Mouse (Mus musculus): ENCODE results near the gene Pm20d2.

Pm20d2 gene

GRCm38 (mm10) chr4:33189735-33190036 lies at the start of gene Pm20d2:
Pm20d2 (minus strand) TSS chr4:33189737.
- no peak for DNase-seq (ENCODE audit: low spot score)

- no peak for DNase-seq (ENCODE audit: low spot score)
Observed at GRCm38 (mm10) chr4:33230881-33231280, 41.3 kb upstream of the Pm20d2 start.

DNA sequence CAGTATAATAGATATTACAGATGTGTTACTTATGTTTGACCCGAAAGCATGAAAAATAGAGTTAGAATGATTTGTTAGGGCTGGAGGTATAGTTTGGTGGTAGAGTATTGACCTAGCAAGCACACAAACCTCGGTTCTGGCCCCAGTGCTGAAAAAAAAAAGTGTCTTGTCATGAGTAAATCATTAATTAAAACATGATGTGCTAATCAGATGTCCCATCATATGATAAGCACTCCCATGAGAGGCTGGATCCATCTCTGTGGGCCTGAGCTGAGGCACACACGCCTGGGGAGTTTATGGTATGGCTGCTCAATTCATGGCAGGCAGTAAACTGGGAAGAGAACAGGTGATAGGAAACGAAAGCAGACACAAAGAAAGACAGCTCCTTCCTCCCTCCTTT lies 40.1 kb upstream of the Pm20d2 start:
- DNase-seq (ENCODE audit: low spot score), result no peak

DNA sequence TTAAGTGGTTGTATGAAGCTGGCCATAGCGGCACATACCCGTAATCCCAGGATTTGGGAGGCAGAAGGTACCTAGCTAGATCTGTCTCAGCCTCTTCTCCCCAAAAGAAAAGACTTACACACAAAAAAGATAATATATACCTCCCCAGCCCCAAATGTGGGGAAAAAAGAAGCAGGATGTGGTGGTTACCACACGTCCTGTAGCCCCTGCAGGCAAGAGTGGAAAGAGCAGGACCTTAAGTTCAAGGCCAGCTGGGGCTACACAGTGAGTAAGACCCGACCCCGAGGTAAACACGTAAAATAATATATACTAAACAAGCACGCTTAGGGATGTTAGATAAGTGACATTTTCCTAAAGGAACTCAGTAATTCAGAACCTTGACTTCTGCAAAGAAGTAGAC lies 37.6 kb upstream of the Pm20d2 start:
- no peak for DNase-seq (ENCODE audit: low spot score)

GRCm38 (mm10) chr4:33224003-33224675 lies 34.6 kb upstream of the Pm20d2 start:
- no peak for DNase-seq (ENCODE audit: low spot score)

DNA sequence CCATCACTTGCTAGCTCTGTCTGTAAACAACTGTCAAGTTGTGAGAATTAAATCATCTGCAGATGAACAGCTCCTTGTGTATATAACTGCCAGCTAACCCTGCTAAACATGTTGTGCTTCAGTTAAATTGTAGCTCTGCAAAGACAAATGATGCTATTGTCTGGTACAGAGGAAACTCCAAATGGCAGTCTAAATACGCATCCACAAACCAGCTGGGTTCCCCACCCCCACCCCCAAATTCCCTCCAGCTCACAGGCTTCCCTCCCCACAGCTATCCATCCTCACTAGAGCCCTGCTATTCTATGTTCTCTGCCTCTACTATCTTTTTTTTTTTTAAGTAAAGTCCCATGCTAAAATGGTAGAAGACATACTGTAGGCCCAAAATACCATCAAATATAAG lies 32.3 kb upstream of the Pm20d2 start:
- no peak for DNase-seq (ENCODE audit: low spot score)

DNA sequence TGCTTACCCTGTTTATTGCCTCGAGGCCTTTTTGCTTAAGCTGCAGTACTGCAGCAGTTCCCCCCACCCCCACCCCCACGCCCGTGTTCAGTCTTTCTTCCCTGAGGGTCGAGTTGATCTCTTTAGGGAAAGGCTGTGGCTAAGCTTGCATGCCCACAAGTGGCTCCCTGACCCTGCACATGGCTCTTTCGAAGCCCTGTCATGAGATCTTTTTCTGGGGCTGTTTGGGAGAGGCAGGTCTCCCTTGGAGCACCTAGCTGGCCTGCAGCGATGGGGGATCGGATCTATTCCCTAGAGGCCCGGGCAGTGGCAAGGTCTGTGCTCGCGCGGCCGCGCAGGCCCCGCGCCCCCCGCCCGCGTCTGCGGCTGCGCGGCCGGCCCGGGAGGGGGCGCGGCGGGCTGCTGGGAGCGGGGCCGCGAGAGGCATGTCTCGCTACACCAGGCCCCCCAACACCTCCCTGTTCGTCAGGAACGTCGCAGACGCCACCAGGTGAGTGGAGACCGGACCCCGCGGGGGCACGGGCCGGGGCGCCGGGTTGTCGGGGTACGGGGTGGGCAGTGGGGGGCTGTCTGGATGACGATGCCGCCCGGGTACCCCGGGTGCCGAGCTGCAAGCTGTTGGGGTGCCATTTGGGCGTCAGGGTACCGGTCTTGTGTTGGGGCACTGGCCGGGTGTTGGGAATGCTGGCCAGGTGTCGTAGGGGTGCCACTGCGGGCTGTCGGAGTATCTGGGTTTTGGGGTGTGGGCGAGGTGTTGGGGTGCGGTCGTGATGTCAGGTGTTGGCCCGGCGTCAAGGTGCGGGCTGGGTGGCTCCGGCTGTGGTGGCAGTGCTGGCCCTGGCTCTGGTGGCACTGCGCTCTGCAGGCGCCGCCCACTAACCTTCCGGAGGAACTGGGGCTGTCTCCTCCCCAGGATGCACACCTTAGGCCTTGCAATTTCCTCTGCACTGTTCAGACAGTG lies 19.6 kb upstream of the Pm20d2 start, which contains the start of gene Srsf12:
Srsf12 (plus strand) TSS at position 111 of the 961 bp plus-strand sequence.
- DNase-seq (ENCODE audit: low spot score), result peak; percentile 16

GRCm38 (mm10) chr4:33207551-33207950 lies 18.0 kb upstream of the Pm20d2 start:
- no peak for DNase-seq (ENCODE audit: low spot score)

DNA sequence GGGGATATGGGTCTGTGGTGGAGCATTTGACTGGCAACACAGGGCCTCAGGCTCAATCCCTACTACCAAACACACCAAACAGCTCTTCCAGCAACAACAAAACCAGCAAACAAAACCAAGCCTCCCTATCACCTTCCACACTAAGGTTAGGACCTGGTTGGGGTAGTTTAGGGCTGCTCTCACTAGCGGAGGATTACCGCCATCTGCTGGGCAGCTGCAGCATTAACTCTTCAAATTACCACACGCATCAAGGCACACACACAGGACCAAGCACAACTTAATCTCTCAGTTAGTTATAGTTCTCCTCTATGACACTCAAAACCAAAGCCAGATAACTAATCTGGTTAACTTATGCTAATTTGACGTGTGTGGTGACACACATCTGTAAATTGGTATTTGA lies 15.1 kb upstream of the Pm20d2 start:
- peak; percentile 45 for DNase-seq (ENCODE audit: low spot score)

DNA sequence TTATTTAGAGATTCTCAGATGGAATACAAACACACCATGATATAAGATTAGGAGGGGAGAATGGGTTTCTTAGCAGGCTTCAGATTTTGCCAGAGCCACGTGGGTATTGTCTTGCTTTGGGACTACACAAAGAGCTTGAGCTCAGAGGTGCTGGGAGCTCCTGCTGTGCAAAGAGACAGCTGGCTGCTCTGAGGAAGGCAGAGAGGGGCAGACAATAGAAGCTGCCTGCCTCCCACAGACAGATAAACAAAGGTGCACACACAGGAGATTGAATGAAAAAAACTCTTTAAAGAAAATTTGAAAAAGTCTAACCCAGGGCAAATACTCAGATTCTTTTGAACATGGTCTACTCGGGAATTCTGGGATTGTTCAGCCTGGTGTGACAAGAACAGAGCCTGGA lies 8.6 kb upstream of the Pm20d2 start:
- no peak for DNase-seq (ENCODE audit: low spot score)

DNA sequence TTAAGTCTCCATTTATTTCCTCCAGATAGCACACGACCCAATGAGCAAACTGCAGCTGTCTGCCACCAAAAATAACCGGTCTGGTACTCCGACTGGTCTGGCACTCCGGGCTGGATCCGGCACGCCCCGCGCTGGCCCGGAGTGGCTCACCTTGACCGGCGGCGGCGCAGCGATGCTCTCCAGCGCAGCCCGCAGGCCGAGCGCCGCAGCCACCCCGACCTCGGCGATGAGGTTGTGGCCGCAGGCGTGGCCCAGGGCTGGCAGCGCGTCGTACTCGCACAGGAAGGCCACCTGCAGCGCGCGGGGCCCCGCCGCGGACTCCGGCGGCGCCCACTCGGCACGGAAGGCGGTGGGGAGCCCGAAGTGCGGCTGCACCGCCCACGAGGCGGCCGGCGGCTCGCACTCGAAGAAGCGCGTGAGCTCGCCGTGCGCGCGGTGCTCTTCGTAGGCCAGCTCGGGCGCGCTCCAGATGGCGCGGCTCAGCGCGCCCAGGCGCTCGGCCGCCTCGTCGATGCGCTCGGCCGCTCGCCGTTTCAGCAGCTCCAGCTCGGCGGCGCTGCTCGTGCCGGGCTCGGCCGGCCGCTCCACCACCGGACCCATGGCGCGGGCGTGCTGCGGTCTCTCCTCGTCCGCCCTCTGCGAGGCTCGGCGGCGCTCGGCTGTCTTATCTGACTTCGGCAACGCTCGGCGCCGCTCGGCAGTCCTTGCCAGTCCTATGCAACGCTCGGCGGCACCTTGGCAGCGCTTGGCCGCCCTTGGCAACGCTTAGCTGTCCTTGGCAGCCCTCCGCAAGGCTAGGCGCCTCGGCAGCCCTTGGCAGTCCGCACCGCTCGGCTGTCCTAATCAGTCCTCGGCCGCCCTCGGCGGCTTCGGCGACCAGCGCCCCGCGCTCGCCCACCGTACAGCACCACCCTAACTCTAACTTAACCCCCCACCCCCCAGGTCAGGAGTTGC lies 479 bp downstream of the Pm20d2 start:
- peak; percentile 94 for DNase-seq (ENCODE audit: low spot score)

DNA sequence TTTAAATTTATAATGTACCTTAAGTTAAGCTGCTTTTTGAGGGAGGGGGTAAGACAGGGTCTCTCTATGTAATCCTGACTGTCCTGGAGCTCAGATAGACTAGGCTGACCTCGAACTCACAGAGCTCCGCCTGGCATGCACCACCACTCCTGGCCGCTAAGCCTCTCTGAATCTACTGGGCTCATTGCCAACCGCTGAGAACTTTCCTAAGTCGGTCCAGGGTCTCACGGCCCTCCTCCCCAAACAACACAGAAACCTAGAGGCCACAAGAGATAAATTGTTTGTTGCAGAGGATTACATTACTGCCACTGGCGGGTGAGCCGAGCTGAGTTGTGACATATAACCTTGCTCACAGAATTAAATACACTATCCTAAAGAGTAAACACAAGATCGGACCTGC lies 1.4 kb downstream of the Pm20d2 start:
- peak; percentile 77 for DNase-seq (ENCODE audit: low spot score)

DNA sequence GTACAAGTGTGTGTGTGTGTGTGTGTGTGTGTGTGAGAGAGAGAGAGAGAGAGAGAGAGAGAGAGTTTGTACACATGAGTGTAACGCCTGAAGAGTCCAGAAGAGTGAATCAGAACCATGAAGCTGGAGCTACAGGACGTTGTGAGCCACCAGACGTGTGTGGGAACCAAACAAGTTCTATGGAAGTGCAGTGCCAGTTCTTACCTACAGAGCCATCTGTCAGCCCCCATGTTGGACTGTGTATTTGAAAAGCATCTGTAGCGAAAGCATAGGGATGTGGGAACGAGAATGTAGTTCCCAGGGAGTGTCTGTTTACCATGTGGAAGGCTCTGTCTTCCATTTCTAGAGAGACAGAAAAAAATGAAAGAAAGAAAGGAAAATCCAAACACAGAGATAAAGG lies 6.1 kb downstream of the Pm20d2 start:
- no peak for DNase-seq (ENCODE audit: low spot score)

GRCm38 (mm10) chr4:33152087-33153038 lies 37.2 kb downstream of the Pm20d2 start:
- DNase-seq (ENCODE audit: low spot score), result no peak

GRCm38 (mm10) chr4:33149150-33149549 lies 40.4 kb downstream of the Pm20d2 start:
- no peak for DNase-seq (ENCODE audit: low spot score)

DNA sequence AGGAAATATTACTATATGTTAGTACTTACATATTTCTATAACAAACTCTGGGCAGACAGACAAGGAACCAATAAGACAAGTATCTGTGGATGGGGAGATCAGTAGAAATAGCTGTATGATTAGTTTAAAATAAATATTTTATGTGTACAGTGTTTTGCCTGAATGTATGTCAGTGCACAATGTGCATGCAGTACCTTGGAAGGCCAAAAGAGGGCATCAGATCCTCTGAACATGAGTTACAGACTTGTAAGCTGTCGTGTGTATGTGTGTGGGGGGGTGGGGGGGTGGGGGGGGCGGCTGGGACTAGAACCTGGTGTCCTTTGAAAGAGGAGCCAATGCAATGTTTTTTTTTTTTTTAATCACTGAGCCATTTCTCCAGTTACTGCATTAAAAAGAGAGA lies 41.7 kb downstream of the Pm20d2 start:
- DNase-seq (ENCODE audit: low spot score), result peak; percentile 44

GRCm38 (mm10) chr4:33146679-33147291 lies 42.8 kb downstream of the Pm20d2 start:
- DNase-seq (ENCODE audit: low spot score), result no peak

GRCm38 (mm10) chr4:33132221-33132620 lies 57.3 kb downstream of the Pm20d2 start, which contains the start of gene Gabrr1:
Gabrr1 (plus strand) TSS chr4:33132521.
- DNase-seq (ENCODE audit: low spot score), result no peak

- peak; percentile 50 for DNase-seq (ENCODE audit: low spot score)
Observed at GRCm38 (mm10) chr4:33125409-33126084, 64.0 kb downstream of the Pm20d2 start.

DNA sequence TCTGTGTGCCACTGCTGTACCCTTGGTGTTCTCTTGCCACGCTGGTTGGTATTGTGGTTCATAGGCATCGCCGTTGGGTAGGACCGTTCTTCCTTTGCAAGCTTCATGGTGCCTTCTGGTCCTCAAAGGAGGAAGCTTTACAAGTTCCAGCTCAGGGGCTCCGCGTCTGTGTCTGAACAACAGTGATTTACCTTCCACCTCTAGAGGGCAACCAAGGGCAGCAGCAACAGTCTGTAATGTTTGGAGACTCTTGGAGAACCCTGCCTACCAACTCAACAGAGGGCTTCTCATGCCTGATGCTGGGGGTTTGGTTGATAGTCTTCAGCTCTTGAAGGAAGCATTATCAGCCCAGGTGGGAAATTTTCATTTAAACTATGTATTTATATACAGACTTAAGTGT lies 65.0 kb downstream of the Pm20d2 start:
- peak; percentile 38 for DNase-seq (ENCODE audit: low spot score)
